Mouse (Mus musculus): ENCODE data around the gene Dmap1. TPM values are rescaled to one million over a fixed set of nuclear protein-coding genes. Genes with fewer than 3 reads are reported as not detected.

The Dmap1 gene
- polyA plus RNA-seq, 1 experiment from 2014 or later = 89.9 TPM

- 0 out of 2 replicates have a peak, but pooled peaks have one; percentile 0 for ATAC-seq (replicated peaks; ENCODE audit: insufficient number of reproducible peaks, low FRiP score, low TSS enrichment, low read depth)
- peak overlapping the region; percentile 32 for H3K9ac ChIP-seq (replicated peaks; ENCODE audit: low read length)
- H3K4me3 ChIP-seq (ENCODE audit: low read depth, low read length) = no peak overlapping the region
- H3K27me3 ChIP-seq (ENCODE audit: control insufficient read depth, insufficient read depth, low read length) = no peaks in the 10 kb centered on the region
- peaks cover 9% of the 10 kb centered on the region; the same call in 1 of the 2 replicates for H3K4me1 ChIP-seq (ENCODE audit: control insufficient read depth, insufficient read depth, low read length)
- no peak overlapping the region for H3K4me2 ChIP-seq (ENCODE audit: low read depth, low read length)
- 30% methylated on average over 9 of the region's 9 CpGs for WGBS
- no peaks in the 10 kb centered on the region for H3K9me3 ChIP-seq (replicated peaks; ENCODE audit: control insufficient read depth, low read length)
- no peak for DNase-seq (ENCODE audit: low spot score)
- no peaks in the 10 kb centered on the region for H3K36me3 ChIP-seq (replicated peaks; ENCODE audit: control insufficient read depth, insufficient read depth, low read depth, low read length)
- H3K27ac ChIP-seq (replicated peaks; ENCODE audit: low read depth, low read length) = no peak overlapping the region
These were observed 27.2 kb downstream of the Dmap1 start for GRCm38 (mm10) chr4:117654703-117655499.

GRCm38 (mm10) chr4:117654016-117654702 is 27.9 kb downstream of the Dmap1 start:
- Histone ChIP-seq H3K36me3 (replicated peaks; ENCODE audit: control insufficient read depth, insufficient read depth, low read depth, low read length) (no peaks in the 10 kb centered on the region), H3K9ac (replicated peaks; ENCODE audit: low read length) (peak overlapping the region; percentile 32), H3K27ac (replicated peaks; ENCODE audit: low read depth, low read length) (no peak overlapping the region), H3K4me3 (ENCODE audit: low read depth, low read length) (no peak overlapping the region), H3K27me3 (ENCODE audit: control insufficient read depth, insufficient read depth, low read length) (no peaks in the 10 kb centered on the region), H3K4me2 (ENCODE audit: low read depth, low read length) (no peak overlapping the region), H3K9me3 (replicated peaks; ENCODE audit: control insufficient read depth, low read length) (no peaks in the 10 kb centered on the region), H3K4me1 (ENCODE audit: control insufficient read depth, insufficient read depth, low read length) (peaks cover 9% of the 10 kb centered on the region; the same call in 1 of the 2 replicates)
- peak; percentile 35 for DNase-seq (ENCODE audit: low spot score)
- 17% methylated on average over 10 of the region's 10 CpGs for WGBS
- ATAC-seq (replicated peaks; ENCODE audit: insufficient number of reproducible peaks, low FRiP score, low TSS enrichment, low read depth) = no peak

GRCm38 (mm10) chr4:117652727-117653126 is 29.3 kb downstream of the Dmap1 start:
- Histone ChIP-seq H3K4me3 (ENCODE audit: low read depth, low read length) (no peak overlapping the region), H3K9ac (replicated peaks; ENCODE audit: low read length) (no peak overlapping the region), H3K4me1 (ENCODE audit: control insufficient read depth, insufficient read depth, low read length) (peaks cover 9% of the 10 kb centered on the region; the same call in 1 of the 2 replicates), H3K27me3 (ENCODE audit: control insufficient read depth, insufficient read depth, low read length) (no peaks in the 10 kb centered on the region), H3K4me2 (ENCODE audit: low read depth, low read length) (no peak overlapping the region), H3K36me3 (replicated peaks; ENCODE audit: control insufficient read depth, insufficient read depth, low read depth, low read length) (no peaks in the 10 kb centered on the region), H3K27ac (replicated peaks; ENCODE audit: low read depth, low read length) (no peak overlapping the region), H3K9me3 (replicated peaks; ENCODE audit: control insufficient read depth, low read length) (no peaks in the 10 kb centered on the region)
- ATAC-seq (replicated peaks; ENCODE audit: insufficient number of reproducible peaks, low FRiP score, low TSS enrichment, low read depth) (no peak), DNase-seq (ENCODE audit: low spot score) (no peak)
- 53% methylated on average over 5 of the region's 5 CpGs for WGBS

- no peak overlapping the region for H3K4me3 ChIP-seq (ENCODE audit: low read depth, low read length)
- no peak overlapping the region for H3K9ac ChIP-seq (replicated peaks; ENCODE audit: low read length)
- no peak overlapping the region for H3K27ac ChIP-seq (replicated peaks; ENCODE audit: low read depth, low read length)
- WGBS = 12% methylated on average over 8 of the region's 8 CpGs
- ATAC-seq (replicated peaks; ENCODE audit: insufficient number of reproducible peaks, low FRiP score, low TSS enrichment, low read depth) (0 out of 2 replicates have a peak, but pooled peaks have one; percentile 42), DNase-seq (ENCODE audit: low spot score) (no peak)
- no peaks in the 10 kb centered on the region for H3K27me3 ChIP-seq (ENCODE audit: control insufficient read depth, insufficient read depth, low read length)
- H3K9me3 ChIP-seq (replicated peaks; ENCODE audit: control insufficient read depth, low read length) = no peaks in the 10 kb centered on the region
- no peaks in the 10 kb centered on the region for H3K36me3 ChIP-seq (replicated peaks; ENCODE audit: control insufficient read depth, insufficient read depth, low read depth, low read length)
- peaks cover 6% of the 10 kb centered on the region; the same call in 1 of the 2 replicates for H3K4me1 ChIP-seq (ENCODE audit: control insufficient read depth, insufficient read depth, low read length)
- H3K4me2 ChIP-seq (ENCODE audit: low read depth, low read length) = no peak overlapping the region
These were observed 30.4 kb downstream of the Dmap1 start for GRCm38 (mm10) chr4:117651626-117652101.

DNA sequence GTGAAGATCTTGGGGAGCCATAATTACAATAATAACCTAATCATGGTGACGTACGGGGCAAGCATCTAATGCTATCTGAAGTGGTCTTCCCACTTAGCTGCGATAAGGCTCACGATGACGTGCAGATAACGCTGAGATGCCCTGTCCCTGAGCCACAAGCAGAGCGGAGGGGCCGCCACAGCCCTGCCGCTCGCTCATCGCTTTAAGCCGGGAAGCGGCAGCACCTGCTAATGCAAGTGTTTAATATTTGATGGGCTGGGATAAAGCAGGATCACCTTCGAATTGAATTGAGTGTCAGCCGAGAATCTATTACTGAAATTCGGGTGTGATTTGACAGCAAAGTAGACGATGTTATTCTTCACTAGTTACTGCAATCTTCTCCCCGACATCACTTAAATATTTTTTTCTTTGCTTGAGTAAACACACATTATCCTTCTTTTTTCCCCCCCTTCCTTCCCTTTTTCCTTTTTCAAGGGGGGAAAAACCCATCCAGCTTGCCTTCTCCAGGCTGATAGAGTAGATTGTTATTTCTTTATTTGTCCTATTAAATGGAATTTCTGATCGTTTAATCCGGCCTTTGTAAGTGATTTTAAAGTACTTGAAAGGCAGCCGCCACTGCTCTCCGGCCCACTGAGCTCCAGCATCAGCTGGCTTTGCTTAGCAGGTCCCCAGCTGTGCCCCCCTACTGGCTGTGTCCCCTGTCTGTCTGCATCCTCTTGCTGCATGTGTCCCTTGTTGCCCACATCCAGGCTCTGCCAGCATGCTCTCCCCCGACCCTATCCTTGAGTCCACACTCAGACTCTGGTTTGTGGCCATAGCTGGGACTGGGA is 34.9 kb downstream of the Dmap1 start:
- H3K4me2 ChIP-seq (ENCODE audit: low read depth, low read length) = no peak overlapping the region
- DNase-seq (ENCODE audit: low spot score) = no peak
- H3K36me3 ChIP-seq (replicated peaks; ENCODE audit: control insufficient read depth, insufficient read depth, low read depth, low read length) = no peaks in the 10 kb centered on the region
- H3K9me3 ChIP-seq (replicated peaks; ENCODE audit: control insufficient read depth, low read length) = no peaks in the 10 kb centered on the region
- no peak for ATAC-seq (replicated peaks; ENCODE audit: insufficient number of reproducible peaks, low FRiP score, low TSS enrichment, low read depth)
- no peaks in the 10 kb centered on the region; the same call in 1 of the 2 replicates for H3K4me1 ChIP-seq (ENCODE audit: control insufficient read depth, insufficient read depth, low read length)
- no peak overlapping the region for H3K9ac ChIP-seq (replicated peaks; ENCODE audit: low read length)
- H3K27ac ChIP-seq (replicated peaks; ENCODE audit: low read depth, low read length) = no peak overlapping the region
- no peak overlapping the region for H3K4me3 ChIP-seq (ENCODE audit: low read depth, low read length)
- 58% methylated on average over 23 of the region's 23 CpGs for WGBS
- no peaks in the 10 kb centered on the region for H3K27me3 ChIP-seq (ENCODE audit: control insufficient read depth, insufficient read depth, low read length)

GRCm38 (mm10) chr4:117646496-117646895 is 35.6 kb downstream of the Dmap1 start:
- Histone ChIP-seq H3K27ac (replicated peaks; ENCODE audit: low read depth, low read length) (no peak overlapping the region), H3K4me3 (ENCODE audit: low read depth, low read length) (no peak overlapping the region), H3K9ac (replicated peaks; ENCODE audit: low read length) (no peak overlapping the region), H3K27me3 (ENCODE audit: control insufficient read depth, insufficient read depth, low read length) (no peaks in the 10 kb centered on the region), H3K4me1 (ENCODE audit: control insufficient read depth, insufficient read depth, low read length) (no peaks in the 10 kb centered on the region; the same call in 1 of the 2 replicates), H3K9me3 (replicated peaks; ENCODE audit: control insufficient read depth, low read length) (no peaks in the 10 kb centered on the region), H3K36me3 (replicated peaks; ENCODE audit: control insufficient read depth, insufficient read depth, low read depth, low read length) (no peaks in the 10 kb centered on the region), H3K4me2 (ENCODE audit: low read depth, low read length) (no peak overlapping the region)
- ATAC-seq (replicated peaks; ENCODE audit: insufficient number of reproducible peaks, low FRiP score, low TSS enrichment, low read depth) (no peak), DNase-seq (ENCODE audit: low spot score) (no peak)
- WGBS = 75% methylated on average over 8 of the region's 8 CpGs

DNA sequence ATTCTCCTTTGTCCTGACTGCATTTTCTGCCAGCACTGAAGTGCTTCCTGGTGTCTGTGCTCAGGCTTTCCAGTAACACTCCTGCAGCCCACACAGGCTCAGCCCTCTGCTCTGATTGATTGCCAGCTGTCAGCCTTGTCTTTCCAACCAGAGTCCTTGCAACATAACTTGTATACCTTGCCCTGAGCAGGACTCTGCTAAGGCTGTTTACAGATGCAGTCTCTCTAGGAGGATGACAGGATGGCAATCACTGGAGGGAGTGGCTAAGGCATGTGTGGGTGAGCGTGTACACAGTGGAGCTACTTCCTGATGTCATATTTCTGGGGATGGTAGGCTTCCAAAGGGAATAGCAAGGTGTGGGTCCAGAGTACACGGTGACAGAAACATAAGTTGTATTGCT is 36.2 kb downstream of the Dmap1 start:
- H3K9ac ChIP-seq (replicated peaks; ENCODE audit: low read length) = no peak overlapping the region
- WGBS = 83% methylated on average over 2 of the region's 2 CpGs
- no peak overlapping the region for H3K4me3 ChIP-seq (ENCODE audit: low read depth, low read length)

More for the DNA sequence above, 36.2 kb downstream of the Dmap1 start:
- Histone ChIP-seq H3K9me3 (replicated peaks; ENCODE audit: control insufficient read depth, low read length) (no peaks in the 10 kb centered on the region), H3K4me1 (ENCODE audit: control insufficient read depth, insufficient read depth, low read length) (no peaks in the 10 kb centered on the region; the same call in 1 of the 2 replicates), H3K27ac (replicated peaks; ENCODE audit: low read depth, low read length) (no peak overlapping the region), H3K27me3 (ENCODE audit: control insufficient read depth, insufficient read depth, low read length) (no peaks in the 10 kb centered on the region), H3K36me3 (replicated peaks; ENCODE audit: control insufficient read depth, insufficient read depth, low read depth, low read length) (no peaks in the 10 kb centered on the region), H3K4me2 (ENCODE audit: low read depth, low read length) (no peak overlapping the region)
- no peak for ATAC-seq (replicated peaks; ENCODE audit: insufficient number of reproducible peaks, low FRiP score, low TSS enrichment, low read depth)
- no peak for DNase-seq (ENCODE audit: low spot score)

Measured in embryonic facial prominence, embryonic 11.5 days (tissue).